Mouse (Mus musculus) limb, embryonic 15.5 days (tissue): ENCODE results near the gene Btbd35f11. TPM values are rescaled to one million over a fixed set of nuclear protein-coding genes. Genes with fewer than 3 reads are reported as not detected.
"Not testable (repeated sequence)": the region's sequence is repeated elsewhere in the genome, so short reads cannot be mapped to it uniquely, and the experiment has no call there.

Experiments used
- ATAC-seq: fragments of 200-750 bp; cut with Nextera tagmentation; 2 replicates; pipeline ENCODE4 v1.8.0; 2017; ENCODE audit warnings: low read depth, moderate TSS enrichment; ENCODE audit not compliant: insufficient number of reproducible peaks, low FRiP score, low TSS enrichment
- H3K27ac ChIP-seq: fragments of 300-500 bp; sonication (generic); 2 replicates; pipeline ENCODE4 v1.5.1; 2015; ENCODE audit warnings: moderate library complexity, mild to moderate bottlenecking, inconsistent platforms
- H3K27me3 ChIP-seq: fragments of 300-500 bp; sonication (generic); 2 replicates; pipeline ENCODE4 v1.6.1; 2015; ENCODE audit warnings: inconsistent platforms
- H3K36me3 ChIP-seq: fragments of 300-500 bp; sonication (generic); 2 replicates; pipeline ENCODE4 v1.6.1; 2015; ENCODE audit warnings: inconsistent platforms
- H3K4me1 ChIP-seq: fragments of 300-500 bp; sonication (generic); 2 replicates; pipeline ENCODE4 v1.6.1; 2015; ENCODE audit warnings: inconsistent platforms
- H3K4me2 ChIP-seq: fragments of 300-500 bp; sonication (generic); 2 replicates; pipeline ENCODE4 v1.6.1; 2015; ENCODE audit warnings: mild to moderate bottlenecking, inconsistent platforms
- H3K4me3 ChIP-seq: fragments of 300-500 bp; sonication (generic); 2 replicates; pipeline ENCODE4 v1.5.1; 2015; ENCODE audit warnings: mild to moderate bottlenecking, inconsistent platforms
- H3K9ac ChIP-seq: fragments of 300-500 bp; sonication (generic); 2 replicates; pipeline ENCODE4 v1.6.1; 2015; ENCODE audit warnings: inconsistent platforms
- H3K9me3 ChIP-seq: fragments of 300-500 bp; sonication (generic); 2 replicates; pipeline ENCODE4 v1.6.1; 2016; ENCODE audit warnings: inconsistent platforms
- WGBS: fragments of 180-500 bp; shearing (Covaris S2); methylation state at CpG from one replicate; pipeline ENCODE4 v1.1.7; 2015; 5-methylcytosine and 5-hydroxymethylcytosine counted together
- polyA plus RNA-seq: library from polyadenylated mRNA; unstranded; fragments of >200 nt; fragmentation: Nextera tagmentation; extraction: Ambion mirVana; gene quantifications from 2 replicates; pipeline ENCODE4 v1.2.1, GENCODE M21; 2015

Gene Btbd35f11
- polyA plus RNA-seq = not detected in 2 replicates

- H3K9ac ChIP-seq, H3K4me2 ChIP-seq, H3K27ac ChIP-seq, H3K4me1 ChIP-seq, H3K36me3 ChIP-seq, H3K9me3 ChIP-seq, H3K4me3 ChIP-seq, ATAC-seq, H3K27me3 ChIP-seq: not testable (repeated sequence)
- WGBS = 67% methylated on average over 2 of the region's 3 CpGs
These were observed at the start of gene Btbd35f11 for GRCm38 (mm10) chrX:3443590-3443989. Btbd35f11 (minus strand) TSS chrX:3443690.

GRCm38 (mm10) chrX:3409946-3410345, 33.5 kb downstream of the Btbd35f11 start:
- not testable (repeated sequence) for H3K27ac ChIP-seq, H3K27me3 ChIP-seq, H3K9ac ChIP-seq, H3K4me3 ChIP-seq, H3K36me3 ChIP-seq, H3K4me1 ChIP-seq, H3K4me2 ChIP-seq, H3K9me3 ChIP-seq, ATAC-seq
- WGBS = 100% methylated on average over 2 of the region's 2 CpGs

Other genes with a start within 250 kb of the Btbd35f11 start
- gene Btbd35f24, start 247.9 kb downstream of the Btbd35f11 start, polyA plus RNA-seq = not detected in 2 replicates